Mouse (Mus musculus): ENCODE data around the gene Ssr2. TPM values are rescaled to one million over a fixed set of nuclear protein-coding genes. Genes with fewer than 3 reads are reported as not detected.

Ssr2 gene
- polyA plus RNA-seq, 1 experiment from 2014 or later: 271 TPM

DNA sequence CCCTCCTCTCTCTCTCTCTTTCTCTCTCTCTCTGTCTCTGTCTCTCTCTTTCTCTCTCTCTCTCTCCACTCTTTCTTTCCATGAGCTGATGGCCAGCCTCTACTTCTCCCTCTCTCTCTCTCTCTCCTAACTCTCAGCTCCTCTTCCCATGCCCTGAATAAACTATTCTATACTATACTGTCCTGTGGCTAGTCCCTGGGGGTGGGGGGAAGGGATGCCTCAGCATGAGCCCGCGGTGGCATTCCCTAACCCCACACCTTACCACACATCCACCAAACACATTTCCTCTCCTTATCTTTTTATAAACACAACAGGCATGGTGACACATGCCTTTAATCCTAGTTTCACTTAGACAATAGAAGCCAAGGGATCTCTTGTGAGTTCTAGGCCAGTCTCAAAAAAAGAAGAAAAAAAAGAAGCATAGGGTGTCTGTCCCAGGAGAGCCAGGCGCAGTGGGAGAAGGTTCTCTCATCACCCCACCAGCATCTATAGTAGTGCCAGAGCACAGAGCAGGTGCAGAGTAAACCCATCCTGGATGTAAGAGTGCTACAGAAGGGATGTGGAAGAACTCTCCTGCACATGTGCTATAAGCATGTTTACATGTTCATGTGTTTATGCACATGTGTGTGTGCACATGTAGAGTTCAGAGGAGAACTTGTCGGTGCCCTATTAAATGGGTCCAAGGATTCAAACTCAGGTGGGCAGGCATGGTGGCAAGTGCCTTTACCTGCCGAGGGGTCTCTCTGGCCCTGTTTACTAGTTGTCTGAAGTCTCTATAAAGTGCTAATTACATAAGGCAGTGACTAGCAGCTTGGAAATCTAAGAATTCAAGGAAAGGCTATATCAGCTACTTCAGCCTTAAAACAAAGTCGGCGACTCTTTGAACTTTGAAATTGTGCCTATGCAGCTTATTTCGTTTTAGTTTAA lies 3.1 kb downstream of the Ssr2 start:
- Histone ChIP-seq H3K9ac (ENCODE audit: low read length) (no peak overlapping the region), H3K9me3 (ENCODE audit: control insufficient read depth, low read length) (no peaks in the 10 kb centered on the region), H3K4me3 (ENCODE audit: low read depth, low read length) (peak overlapping the region; percentile 88), H3K36me3 (ENCODE audit: control insufficient read depth, insufficient read depth, low read length) (peaks cover 5% of the 10 kb centered on the region; the same call in 1 of the 2 replicates), H3K4me2 (replicated peaks; ENCODE audit: low read depth) (peak overlapping the region; percentile 70), H3K27ac (replicated peaks) (no peak overlapping the region), H3K4me1 (replicated peaks; ENCODE audit: control insufficient read depth, insufficient read depth) (no peaks in the 10 kb centered on the region; the same call in 1 of the 2 replicates), H3K27me3 (ENCODE audit: control insufficient read depth, insufficient read depth, low read length) (no peaks in the 10 kb centered on the region)
- WGBS: 47% methylated on average over 8 of the region's 8 CpGs
- DNase-seq (ENCODE audit: low spot score): no peak
- no peak for ATAC-seq (ENCODE audit: low FRiP score, low TSS enrichment)
- TF ChIP-seq CTCF (IDR thresholded peaks at IDR 0.05; ENCODE audit: low read depth): no peak
- TF ChIP-seq EP300 (optimal IDR thresholded peaks at IDR 0.05): no peak

DNA sequence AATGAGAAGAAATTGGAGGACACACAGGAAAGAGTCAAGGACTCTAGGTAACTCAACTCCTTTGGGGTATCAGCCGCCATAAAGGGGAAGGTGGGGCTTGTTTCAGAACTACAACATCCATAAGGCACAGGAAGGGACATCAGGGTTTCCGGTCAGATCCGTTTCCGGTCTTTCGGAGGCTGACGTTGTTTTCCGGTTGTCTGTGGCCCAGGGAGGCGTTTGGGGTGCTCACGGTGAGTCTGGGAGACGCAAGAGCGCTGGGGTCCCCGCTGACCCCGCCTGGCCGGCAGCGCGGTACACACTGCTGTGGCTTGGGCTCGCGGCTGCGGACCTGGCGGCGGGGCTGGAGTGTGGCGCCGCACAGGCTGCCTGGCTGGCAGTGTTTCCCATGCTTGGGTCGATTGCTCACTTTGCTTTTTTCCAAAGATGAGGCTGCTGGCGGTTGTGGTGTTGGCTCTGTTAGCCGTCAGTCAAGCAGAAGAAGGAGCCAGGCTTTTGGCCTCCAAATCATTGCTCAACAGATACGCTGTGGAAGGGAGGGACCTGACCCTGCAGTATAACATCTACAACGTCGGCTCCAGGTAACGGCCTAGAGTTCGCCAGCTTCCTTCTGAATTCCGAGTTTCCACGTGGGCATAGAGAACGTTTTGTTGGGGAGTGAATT lies 3.9 kb downstream of the Ssr2 start:
- peaks cover 5% of the 10 kb centered on the region; the same call in 1 of the 2 replicates for H3K36me3 ChIP-seq (ENCODE audit: control insufficient read depth, insufficient read depth, low read length)
- H3K4me3 ChIP-seq (ENCODE audit: low read depth, low read length): peak overlapping the region; percentile 88
- no peaks in the 10 kb centered on the region for H3K9me3 ChIP-seq (ENCODE audit: control insufficient read depth, low read length)
- no peaks in the 10 kb centered on the region; the same call in 1 of the 2 replicates for H3K4me1 ChIP-seq (replicated peaks; ENCODE audit: control insufficient read depth, insufficient read depth)
- under 1% methylated on average over 34 of the region's 34 CpGs for WGBS
- H3K9ac ChIP-seq (ENCODE audit: low read length): peak overlapping the region; percentile 88
- peak overlapping the region; percentile 70 for H3K4me2 ChIP-seq (replicated peaks; ENCODE audit: low read depth)
- H3K27me3 ChIP-seq (ENCODE audit: control insufficient read depth, insufficient read depth, low read length): no peaks in the 10 kb centered on the region
- DNase-seq (ENCODE audit: low spot score) (peak; percentile 80), ATAC-seq (ENCODE audit: low FRiP score, low TSS enrichment) (peak; percentile 82)
- TF ChIP-seq EP300 (optimal IDR thresholded peaks at IDR 0.05): no peak
- H3K27ac ChIP-seq (replicated peaks): peak overlapping the region; percentile 70

DNA sequence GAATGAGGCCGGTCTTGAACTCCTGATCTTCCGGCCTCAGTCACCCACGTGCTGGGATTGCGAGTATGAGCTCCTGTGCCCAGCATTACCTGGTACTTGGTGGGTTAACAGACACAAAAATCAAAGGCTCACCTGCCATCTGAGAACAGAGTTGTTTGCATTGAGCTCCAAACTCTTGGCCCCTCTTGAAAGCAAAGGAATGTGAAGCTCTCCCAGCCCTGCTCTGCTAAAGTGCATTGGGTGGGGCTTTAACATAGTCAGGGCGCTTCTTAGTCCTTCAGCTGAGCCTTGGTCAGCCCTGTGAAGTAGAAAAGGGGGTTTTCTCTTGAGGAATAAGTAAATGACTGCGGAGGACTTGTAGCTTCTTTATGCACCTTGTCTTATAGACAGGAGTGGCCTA lies 10.1 kb downstream of the Ssr2 start:
- no peaks in the 10 kb centered on the region for H3K9me3 ChIP-seq (ENCODE audit: control insufficient read depth, low read length)
- H3K4me1 ChIP-seq (replicated peaks; ENCODE audit: control insufficient read depth, insufficient read depth): no peaks in the 10 kb centered on the region
- no peak overlapping the region for H3K27ac ChIP-seq (replicated peaks)
- DNase-seq (ENCODE audit: low spot score): no peak
- H3K4me3 ChIP-seq (ENCODE audit: low read depth, low read length): no peak overlapping the region
- no peaks in the 10 kb centered on the region for H3K27me3 ChIP-seq (ENCODE audit: control insufficient read depth, insufficient read depth, low read length)
- peaks cover 21% of the 10 kb centered on the region for H3K36me3 ChIP-seq (ENCODE audit: control insufficient read depth, insufficient read depth, low read length)
- H3K4me2 ChIP-seq (replicated peaks; ENCODE audit: low read depth): no peak overlapping the region
- TF ChIP-seq CTCF (IDR thresholded peaks at IDR 0.05; ENCODE audit: low read depth): no peak
- TF ChIP-seq EP300 (optimal IDR thresholded peaks at IDR 0.05): no peak
- ATAC-seq (ENCODE audit: low FRiP score, low TSS enrichment): no peak
- 81% methylated on average over 6 of the region's 6 CpGs for WGBS
- H3K9ac ChIP-seq (ENCODE audit: low read length): no peak overlapping the region

GRCm38 (mm10) chr3:88586640-88587039 lies 11.0 kb downstream of the Ssr2 start:
- Histone ChIP-seq H3K9me3 (ENCODE audit: control insufficient read depth, low read length) (no peaks in the 10 kb centered on the region), H3K36me3 (ENCODE audit: control insufficient read depth, insufficient read depth, low read length) (peaks cover 21% of the 10 kb centered on the region), H3K27ac (replicated peaks) (no peak overlapping the region), H3K27me3 (ENCODE audit: control insufficient read depth, insufficient read depth, low read length) (no peaks in the 10 kb centered on the region), H3K9ac (ENCODE audit: low read length) (no peak overlapping the region), H3K4me1 (replicated peaks; ENCODE audit: control insufficient read depth, insufficient read depth) (no peaks in the 10 kb centered on the region), H3K4me2 (replicated peaks; ENCODE audit: low read depth) (no peak overlapping the region), H3K4me3 (ENCODE audit: low read depth, low read length) (no peak overlapping the region)
- WGBS: 89% methylated on average over 5 of the region's 5 CpGs
- DNase-seq (ENCODE audit: low spot score) (no peak), ATAC-seq (ENCODE audit: low FRiP score, low TSS enrichment) (no peak)
- no peak for TF ChIP-seq CTCF (IDR thresholded peaks at IDR 0.05; ENCODE audit: low read depth)
- TF ChIP-seq EP300 (optimal IDR thresholded peaks at IDR 0.05): no peak

GRCm38 (mm10) chr3:88590246-88590645 lies 14.6 kb downstream of the Ssr2 start:
- no peak overlapping the region for H3K27ac ChIP-seq (replicated peaks)
- H3K36me3 ChIP-seq (ENCODE audit: control insufficient read depth, insufficient read depth, low read length): peaks cover 16% of the 10 kb centered on the region
- TF ChIP-seq EP300 (optimal IDR thresholded peaks at IDR 0.05) (no peak), CTCF (IDR thresholded peaks at IDR 0.05; ENCODE audit: low read depth) (no peak)
- H3K4me1 ChIP-seq (replicated peaks; ENCODE audit: control insufficient read depth, insufficient read depth): peaks cover 7% of the 10 kb centered on the region; the same call in 1 of the 2 replicates
- no peak overlapping the region for H3K4me3 ChIP-seq (ENCODE audit: low read depth, low read length)
- no peaks in the 10 kb centered on the region for H3K9me3 ChIP-seq (ENCODE audit: control insufficient read depth, low read length)
- H3K4me2 ChIP-seq (replicated peaks; ENCODE audit: low read depth): no peak overlapping the region
- WGBS: 25% methylated on average over 5 of the region's 5 CpGs
- DNase-seq (ENCODE audit: low spot score): peak; percentile 22
- ATAC-seq (ENCODE audit: low FRiP score, low TSS enrichment): no peak
- H3K9ac ChIP-seq (ENCODE audit: low read length): no peak overlapping the region
- no peaks in the 10 kb centered on the region for H3K27me3 ChIP-seq (ENCODE audit: control insufficient read depth, insufficient read depth, low read length)

All from stomach, postnatal 0 days (tissue).